Mouse (Mus musculus) erythroblast, embryonic 14.5 days (primary cell): ENCODE measurements around the gene Il4i1.

Source experiments
- GATA1 ChIP-seq: IDR thresholded peaks from 2 replicates; pipeline ENCODE4 v1.6.1; 2012; ENCODE audit warnings: low read length, inconsistent platforms, mixed read lengths
- TAL1 ChIP-seq: IDR thresholded peaks from 3 replicates; pipeline ENCODE4 v1.6.1; 2012; ENCODE audit warnings: low read length, inconsistent platforms, mixed read lengths

DNA sequence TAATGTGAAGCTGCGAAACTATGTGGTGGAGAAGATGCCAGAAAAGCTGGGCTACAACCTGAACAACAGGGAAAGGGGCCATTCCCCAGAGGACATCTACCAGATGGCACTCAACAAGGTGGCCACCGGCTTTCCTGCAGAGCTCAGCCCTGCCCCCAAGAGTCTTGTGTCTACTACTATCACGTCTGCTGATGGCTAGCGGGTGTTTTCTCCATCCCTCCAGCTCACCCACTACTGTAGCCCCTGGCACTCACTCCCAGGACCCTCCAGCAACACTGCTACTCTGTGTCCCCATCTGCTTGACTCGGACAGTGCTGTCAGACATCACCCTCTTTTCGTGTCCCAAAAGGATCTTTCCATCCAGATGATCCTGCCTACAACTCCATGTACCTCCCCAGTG, 21.9 kb downstream of the Il4i1 start:
- TF ChIP-seq GATA1 (no peak), TAL1 (no peak)
